Mouse (Mus musculus): ENCODE measurements at regions not wholly inside any gene's neighbourhood (a gene's known extent, or its start where the extent isn't known, plus 50 kb on each side); places are given as distances from the start of the nearest gene placed in this dataset.

- DNase-seq, result no peak
These were observed 90.2 kb downstream of the Sec23ip start for GRCm38 (mm10) chr7:128834894-128835293.

- no peak for DNase-seq
These were observed 91.7 kb downstream of the Sec23ip start for GRCm38 (mm10) chr7:128836435-128836834.

GRCm38 (mm10) chr7:128842561-128842960 lies 97.8 kb downstream of the Sec23ip start:
- DNase-seq, result no peak

GRCm38 (mm10) chr7:128843576-128843975 lies 98.8 kb downstream of the Sec23ip start:
- DNase-seq, result no peak

GRCm38 (mm10) chr7:128849261-128849660 lies 104.5 kb downstream of the Sec23ip start:
- DNase-seq, result no peak

DNA sequence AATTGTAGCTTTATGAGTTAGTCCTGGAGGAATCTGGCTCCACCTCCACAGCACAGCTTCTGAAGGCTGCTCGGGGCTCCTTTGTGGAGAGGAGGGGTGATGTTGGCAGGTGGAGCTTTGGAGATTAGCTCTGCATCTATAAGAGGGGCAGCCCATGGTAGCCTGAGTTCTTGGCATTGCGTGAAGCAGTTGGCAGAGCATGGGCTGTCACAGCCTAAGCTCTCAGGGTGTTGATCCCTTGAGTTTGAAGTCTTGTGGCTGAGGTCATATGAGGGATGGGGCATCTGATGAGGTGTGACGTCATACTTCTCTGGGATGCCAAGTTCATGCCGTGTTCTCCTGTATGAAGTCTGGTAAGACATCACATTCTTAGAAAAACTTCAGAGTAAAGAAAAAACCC lies 109.5 kb downstream of the Sec23ip start:
- DNase-seq, result no peak

DNA sequence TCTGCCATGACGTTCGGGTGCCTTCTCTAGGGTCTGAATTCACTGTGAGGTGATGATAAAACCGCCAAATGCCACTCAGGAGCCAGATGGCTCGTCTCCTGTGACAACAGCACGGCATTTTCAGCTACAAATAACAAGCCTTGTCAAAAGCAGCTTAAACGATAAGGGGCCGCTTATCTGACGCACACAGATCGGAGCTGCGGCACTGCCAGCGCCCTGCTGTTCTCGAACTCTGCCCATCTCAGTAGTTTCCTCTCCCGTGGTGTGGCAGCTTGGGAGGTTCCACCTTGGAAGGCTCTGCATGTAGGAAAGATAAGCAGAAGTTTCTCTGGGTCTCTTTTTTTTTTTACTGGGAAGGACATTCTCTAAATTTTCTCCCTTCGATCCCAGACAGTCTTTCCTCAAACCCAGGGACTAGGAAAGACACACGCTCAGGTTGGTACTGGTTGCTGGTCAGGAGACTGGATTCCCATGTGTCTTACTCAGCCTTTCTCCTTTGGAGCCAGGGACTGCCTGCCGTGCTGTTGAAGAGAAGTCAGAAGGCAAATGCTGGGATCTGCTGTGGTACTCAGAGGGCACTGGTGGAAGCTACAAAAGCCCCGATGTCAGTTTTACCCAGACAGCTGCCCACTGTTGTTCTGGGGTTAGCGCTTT lies 110.1 kb downstream of the Sec23ip start:
- no peak for DNase-seq

DNA sequence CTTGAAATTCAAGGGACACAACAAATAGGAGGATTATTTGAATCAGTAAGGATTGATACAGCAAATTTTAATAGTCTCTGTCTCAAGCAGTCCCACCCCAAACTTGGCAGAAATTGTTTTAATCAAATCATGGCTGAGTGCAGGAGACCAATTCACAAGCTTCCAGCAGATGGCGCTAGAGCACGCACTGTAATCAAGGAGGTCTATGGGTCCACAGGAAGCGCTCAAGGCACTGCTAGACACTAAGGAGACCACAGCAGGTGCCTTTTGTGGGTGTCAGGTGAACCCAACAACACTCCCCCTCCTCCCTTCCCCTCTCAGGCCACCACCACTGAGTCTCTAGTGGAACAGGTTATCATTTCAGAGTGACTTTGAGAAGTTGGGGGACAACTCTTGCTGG lies 115.4 kb downstream of the Sec23ip start:
- DNase-seq, result peak; percentile 10

- no peak for DNase-seq
These were observed 116.0 kb downstream of the Sec23ip start for GRCm38 (mm10) chr7:128860709-128861108.

GRCm38 (mm10) chr7:128861376-128861775 lies 116.6 kb downstream of the Sec23ip start:
- no peak for DNase-seq

- no peak for DNase-seq
These were observed 124.1 kb downstream of the Sec23ip start for GRCm38 (mm10) chr7:128868799-128869198.

DNA sequence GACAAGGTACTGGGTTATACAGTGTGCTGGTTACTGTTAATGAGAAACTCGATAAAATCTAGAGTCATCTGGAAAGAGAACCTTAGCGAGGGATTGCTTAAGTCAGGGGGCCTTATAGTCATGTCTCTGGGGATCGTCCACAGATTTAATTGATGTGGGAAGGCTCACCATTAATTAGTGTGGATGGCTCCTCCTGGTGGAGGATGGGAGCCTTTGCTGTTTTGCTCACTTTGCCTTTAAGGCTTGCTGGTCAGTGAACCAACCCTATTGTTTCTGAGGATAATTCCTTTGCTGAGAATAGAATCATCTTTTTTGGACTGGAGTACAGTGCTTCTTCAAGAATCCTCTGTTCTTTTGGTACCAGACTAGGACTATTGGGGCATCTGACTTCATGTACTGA lies 139.3 kb downstream of the Sec23ip start:
- no peak for DNase-seq

- no peak for DNase-seq
These were observed 140.8 kb downstream of the Sec23ip start for GRCm38 (mm10) chr7:128885551-128885950.

DNA sequence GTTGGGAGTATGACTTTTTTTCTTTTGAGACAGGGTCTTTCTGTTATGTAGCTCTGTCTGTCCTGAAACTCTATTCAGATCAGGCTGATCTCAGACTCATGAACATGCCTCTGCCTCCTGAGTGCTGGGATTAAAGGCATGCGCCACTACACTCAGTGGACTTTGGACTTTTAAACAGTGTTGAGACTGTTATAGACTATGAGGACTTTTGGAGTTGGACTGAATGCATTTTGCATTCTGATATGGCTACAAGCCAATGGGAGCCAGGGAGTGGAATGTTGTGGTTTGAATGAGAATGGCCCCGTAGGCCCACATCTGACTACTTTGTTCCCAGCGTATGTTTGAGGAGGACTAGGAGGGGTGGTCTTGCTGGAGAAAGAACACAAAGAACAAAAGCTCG lies 165.4 kb downstream of the Sec23ip start:
- DNase-seq, result no peak

GRCm38 (mm10) chr7:128937976-128938730 lies 193.4 kb downstream of the Sec23ip start:
- DNase-seq, result no peak

- DNase-seq, result no peak
These were observed 215.8 kb downstream of the Sec23ip start for GRCm38 (mm10) chr7:128960575-128960974.

DNA sequence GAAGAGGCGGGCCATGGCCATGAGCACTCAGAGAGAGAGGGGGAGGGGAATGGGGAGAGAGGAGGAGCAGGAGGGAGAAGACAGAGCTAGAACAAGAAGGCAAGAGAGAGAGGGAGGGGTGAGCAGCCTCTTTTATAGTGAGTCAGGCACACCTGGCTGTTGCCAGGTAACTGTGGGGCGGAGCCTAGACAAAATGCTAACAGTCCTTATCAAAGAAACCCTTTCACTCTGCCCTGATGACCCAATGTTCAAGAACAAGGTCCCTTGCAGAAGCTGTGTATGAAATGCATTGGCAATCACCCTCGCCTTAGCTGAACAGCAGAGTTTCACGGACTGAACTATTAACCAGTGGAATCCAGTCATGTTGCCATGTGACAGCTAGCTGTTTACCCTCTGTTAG lies 235.2 kb downstream of the Sec23ip start:
- no peak for DNase-seq

GRCm38 (mm10) chr7:128980827-128981226 lies 236.1 kb downstream of the Sec23ip start:
- no peak for DNase-seq

GRCm38 (mm10) chr7:128998759-128999158 lies 254.0 kb downstream of the Sec23ip start:
- DNase-seq, result no peak

- DNase-seq, result no peak
These were observed 254.4 kb upstream of the Plpp4 start for GRCm38 (mm10) chr7:129002419-129002818.

DNA sequence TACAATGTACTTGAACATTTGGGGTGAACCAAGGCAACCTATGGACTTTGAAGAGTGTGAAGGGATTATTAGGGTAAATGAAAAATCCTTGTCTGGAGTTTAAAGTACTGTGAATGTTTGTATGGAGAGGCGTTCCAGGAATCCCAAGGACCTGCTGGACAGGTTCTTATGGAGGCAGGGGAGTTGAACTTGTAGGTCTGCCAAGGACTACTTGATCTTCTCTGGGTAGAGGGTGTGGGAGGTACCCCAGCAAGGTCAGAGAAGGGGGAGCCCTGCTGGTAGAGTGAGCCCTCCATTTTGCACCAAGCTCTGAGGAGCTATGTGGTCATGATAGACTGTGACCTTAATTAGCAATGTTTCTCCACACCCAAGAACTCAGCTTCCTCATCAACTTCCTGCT lies 253.7 kb upstream of the Plpp4 start:
- no peak for DNase-seq

GRCm38 (mm10) chr7:129016353-129016752 lies 240.5 kb upstream of the Plpp4 start:
- no peak for DNase-seq

- no peak for DNase-seq
These were observed 229.7 kb upstream of the Plpp4 start for GRCm38 (mm10) chr7:129027116-129027515.

DNA sequence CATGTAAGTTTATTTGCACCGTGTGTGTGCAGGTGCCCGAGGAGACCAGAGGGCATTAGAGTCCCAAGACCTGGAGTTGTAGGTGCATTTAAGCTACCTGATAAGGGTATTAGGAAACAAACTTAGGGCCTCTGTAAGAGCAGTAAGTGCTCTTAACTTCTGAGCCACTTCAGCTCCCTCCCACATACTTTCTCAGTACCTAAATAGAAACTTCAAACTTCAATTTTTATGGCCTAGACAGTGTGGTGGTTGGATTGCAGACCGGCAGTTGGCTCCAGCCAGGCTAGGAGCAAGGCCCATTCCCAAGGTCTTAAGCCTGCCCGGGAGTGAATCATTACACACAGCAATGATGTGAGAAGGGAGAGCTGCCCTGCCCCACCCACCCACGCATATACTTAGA lies 208.8 kb upstream of the Plpp4 start:
- DNase-seq, result no peak

DNA sequence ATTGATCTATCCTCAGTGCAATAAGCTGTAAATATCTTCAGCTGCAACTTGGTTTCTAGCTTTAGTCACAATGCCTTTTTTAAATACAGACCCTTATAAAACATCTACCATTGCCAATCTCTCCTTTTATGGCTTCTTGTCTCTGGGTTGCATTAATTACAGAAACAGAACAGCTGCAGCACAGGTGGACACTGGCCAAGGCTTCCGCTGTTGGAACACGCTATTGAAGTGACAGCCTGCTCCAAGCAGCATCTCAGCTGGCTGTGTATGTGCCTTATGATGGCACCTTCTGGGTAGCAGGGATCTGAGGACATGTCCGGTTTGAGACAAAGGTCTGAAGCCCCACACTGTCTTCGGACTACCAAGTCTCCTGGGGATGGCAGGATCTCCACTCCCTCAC lies 207.1 kb upstream of the Plpp4 start:
- DNase-seq, result no peak
